Mouse (Mus musculus) lung, adult 2 months (tissue): ENCODE results near the gene Rab44.
A peak's percentile ranks its signal among the peaks of the same experiment; 100 is the strongest.

Source experiments
- CTCF ChIP-seq: fragments of 200-500 bp; IDR thresholded peaks from 2 replicates; pipeline ENCODE4 v1.5.1; 2011; ENCODE audit warnings: mild to moderate bottlenecking, low read length, control low read depth; ENCODE audit not compliant: insufficient read depth
- POLR2A ChIP-seq: fragments of 200-500 bp; IDR thresholded peaks from 2 replicates; pipeline ENCODE4 v1.6.1; 2011; ENCODE audit warnings: low read depth, mild to moderate bottlenecking, control low read depth, low read length, borderline replicate concordance; ENCODE audit errors: extremely low read depth

DNA sequence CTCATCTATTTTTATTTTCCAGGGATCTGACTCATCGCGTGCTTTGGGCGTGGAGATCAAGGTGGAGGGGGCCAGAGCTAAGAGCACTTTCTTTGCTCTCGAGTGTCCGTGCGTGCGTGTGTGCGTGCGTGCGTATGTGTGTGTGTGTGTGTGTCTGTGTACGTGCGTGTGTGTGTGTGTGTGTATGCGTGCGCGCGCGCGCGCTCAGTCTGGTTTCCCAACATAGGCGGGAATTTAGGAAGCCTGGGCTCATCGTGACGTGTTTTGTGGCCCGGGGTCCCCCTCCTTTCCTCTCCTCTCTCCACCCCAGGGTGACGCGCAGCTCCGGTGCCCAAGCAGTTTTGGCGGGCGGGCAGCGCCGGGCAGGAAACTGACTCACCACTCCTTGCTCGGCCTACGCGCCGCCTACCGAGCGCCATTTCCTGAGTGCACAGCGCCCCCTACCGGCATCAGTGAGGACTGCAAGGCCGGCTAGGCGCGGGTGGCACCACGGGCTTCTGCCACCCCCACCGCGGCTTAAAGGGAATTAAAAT lies 18.7 kb upstream of the Rab44 start:
- TF ChIP-seq POLR2A (peak; percentile 92; the same call in 1 of the 2 replicates), CTCF (peak; percentile 81)
